Mouse (Mus musculus): ENCODE results near the gene Olfr554. TPM values are rescaled to one million over a fixed set of nuclear protein-coding genes. Genes with fewer than 3 reads are reported as not detected.
"Not testable (repeated sequence)": the region's sequence is repeated elsewhere in the genome, so short reads cannot be mapped to it uniquely, and the experiment has no call there.

Gene Olfr554
- polyA plus RNA-seq (2012; rRNA removed): not detected in 2 replicates

- WGBS: 70% methylated on average over 1 of the region's 1 CpGs
Observed at GRCm38 (mm10) chr7:102638132-102638531, at the start of gene Olfr554. Gene Olfr554 (plus strand): TSS chr7:102638432.

GRCm38 (mm10) chr7:102591786-102592185 lies 46.4 kb upstream of the Olfr554 start, which contains the start of gene Olfr551:
Gene Olfr551 (minus strand): TSS chr7:102591886.
- no peak for DNase-seq (ENCODE audit: low read depth, low spot score)
- 91% methylated on average over 3 of the region's 3 CpGs for WGBS

More at GRCm38 (mm10) chr7:102638132-102638531, at the start of gene Olfr554:
- no peak for DNase-seq (ENCODE audit: low read depth, low spot score)

- 45% methylated on average over 1 of the region's 1 CpGs for WGBS
- no peak for DNase-seq (ENCODE audit: low read depth, low spot score)
Observed at GRCm38 (mm10) chr7:102597378-102598031, 40.7 kb upstream of the Olfr554 start, which contains the start of gene Olfr552. Gene Olfr552 (plus strand): TSS chr7:102597770.

- DNase-seq (ENCODE audit: low read depth, low spot score): no peak
Observed at GRCm38 (mm10) chr7:102618118-102618517, 20.1 kb upstream of the Olfr554 start, which contains the start of gene Olfr553. Gene Olfr553 (minus strand): TSS chr7:102618218.

GRCm38 (mm10) chr7:102619608-102620007 lies 18.6 kb upstream of the Olfr554 start:
- WGBS: 16% methylated on average over 5 of the region's 5 CpGs
- no peak for DNase-seq (ENCODE audit: low read depth, low spot score)

- WGBS: 88% methylated on average over 19 of the region's 19 CpGs
- not testable (repeated sequence) for DNase-seq (ENCODE audit: low read depth, low spot score)
Observed at GRCm38 (mm10) chr7:102620368-102620767, 17.9 kb upstream of the Olfr554 start.

- WGBS: 32% methylated on average over 3 of the region's 3 CpGs
- peak; percentile 28 for DNase-seq (ENCODE audit: low read depth, low spot score)
Observed at GRCm38 (mm10) chr7:102636665-102637064, 1.6 kb upstream of the Olfr554 start.

GRCm38 (mm10) chr7:102644945-102645344 lies 6.7 kb downstream of the Olfr554 start:
- not testable (repeated sequence) for DNase-seq (ENCODE audit: low read depth, low spot score)
- 80% methylated on average over 4 of the region's 4 CpGs for WGBS

- WGBS: 84% methylated on average over 1 of the region's 1 CpGs
Observed at GRCm38 (mm10) chr7:102658523-102658922, 20.3 kb downstream of the Olfr554 start, which contains the start of gene Olfr555. Gene Olfr555 (plus strand): TSS chr7:102658823.

GRCm38 (mm10) chr7:102664599-102664998 lies 26.4 kb downstream of the Olfr554 start, which contains the start of gene Olfr556:
Gene Olfr556 (plus strand): TSS chr7:102664899.
- DNase-seq (ENCODE audit: low read depth, low spot score): no peak
- 48% methylated on average over 3 of the region's 3 CpGs for WGBS

More at GRCm38 (mm10) chr7:102658523-102658922, 20.3 kb downstream of the Olfr554 start, which contains the start of gene Olfr555:
- DNase-seq (ENCODE audit: low read depth, low spot score): no peak

GRCm38 (mm10) chr7:102665378-102665777 lies 27.1 kb downstream of the Olfr554 start:
- DNase-seq (ENCODE audit: low read depth, low spot score): no peak
- WGBS: 38% methylated on average over 2 of the region's 2 CpGs

GRCm38 (mm10) chr7:102676225-102676624 lies 38.0 kb downstream of the Olfr554 start:
- WGBS: 75% methylated on average over 2 of the region's 2 CpGs
- DNase-seq (ENCODE audit: low read depth, low spot score): no peak

- WGBS: 90% methylated on average over 1 of the region's 1 CpGs
- no peak for DNase-seq (ENCODE audit: low read depth, low spot score)
Observed at GRCm38 (mm10) chr7:102681916-102682315, 43.7 kb downstream of the Olfr554 start.

GRCm38 (mm10) chr7:102686944-102687501 lies 48.8 kb downstream of the Olfr554 start, which contains the start of gene Trim68:
Gene Trim68 (minus strand): TSS chr7:102687327.
- under 1% methylated on average over 40 of the region's 40 CpGs for WGBS
- peak; percentile 69 for DNase-seq (ENCODE audit: low read depth, low spot score)

Other genes starting within 250 kb of the Olfr554 start
- 12.2 and 16.9 TPM in 2 replicates for gene Rrm1, start 196.7 kb upstream of the Olfr554 start, polyA plus RNA-seq (2012; rRNA removed)
- gene Olfr543, start 156.8 kb upstream of the Olfr554 start, polyA plus RNA-seq (2012; rRNA removed): not detected in 2 replicates
- not detected in 2 replicates for gene Olfr544, start 150.1 kb upstream of the Olfr554 start, polyA plus RNA-seq (2012; rRNA removed)
- gene Olfr545, start 138.9 kb upstream of the Olfr554 start, polyA plus RNA-seq (2012; rRNA removed): not detected in 2 replicates
- gene Olfr547, start 103.7 kb upstream of the Olfr554 start, polyA plus RNA-seq (2012; rRNA removed): not detected in 2 replicates
- gene Olfr548-ps1, start 97.5 kb upstream of the Olfr554 start, polyA plus RNA-seq (2012; rRNA removed): not detected in 2 replicates
- gene Olfr549, start 88.6 kb upstream of the Olfr554 start, polyA plus RNA-seq (2012; rRNA removed): not detected in 2 replicates
- gene Trim21, start 72.9 kb upstream of the Olfr554 start, polyA plus RNA-seq (2012; rRNA removed): 4.9 and 6.2 TPM in 2 replicates
- gene Olfr550, start 67.0 kb upstream of the Olfr554 start, polyA plus RNA-seq (2012; rRNA removed): not detected in 2 replicates
- gene Olfr551, start 46.5 kb upstream of the Olfr554 start, polyA plus RNA-seq (2012; rRNA removed): not detected in 2 replicates
- gene Olfr552, start 40.7 kb upstream of the Olfr554 start, polyA plus RNA-seq (2012; rRNA removed): not detected in 2 replicates
- not detected in 2 replicates for gene Olfr553, start 20.2 kb upstream of the Olfr554 start, polyA plus RNA-seq (2012; rRNA removed)
- not detected in 2 replicates for gene Olfr555, start 20.4 kb downstream of the Olfr554 start, polyA plus RNA-seq (2012; rRNA removed)
- gene Olfr556, start 26.5 kb downstream of the Olfr554 start, polyA plus RNA-seq (2012; rRNA removed): not detected in 2 replicates
- 6.7 and 9.2 TPM in 2 replicates for gene Trim68, start 48.9 kb downstream of the Olfr554 start, polyA plus RNA-seq (2012; rRNA removed)
- not detected in 2 replicates for gene Olfr557, start 57.5 kb downstream of the Olfr554 start, polyA plus RNA-seq (2012; rRNA removed)
- 0.45 and 0.62 TPM in 2 replicates for gene Olfr558, start 63.8 kb downstream of the Olfr554 start, polyA plus RNA-seq (2012; rRNA removed)
- gene Olfr33, start 80.6 kb downstream of the Olfr554 start, polyA plus RNA-seq (2012; rRNA removed): not detected in 2 replicates
- gene Olfr559, start 89.1 kb downstream of the Olfr554 start, polyA plus RNA-seq (2012; rRNA removed): not detected in 2 replicates
- not detected in 2 replicates for gene Olfr560, start 120.9 kb downstream of the Olfr554 start, polyA plus RNA-seq (2012; rRNA removed)
- 0.47 and 1.0 TPM in 2 replicates for gene Olfr78, start 121.0 kb downstream of the Olfr554 start, polyA plus RNA-seq (2012; rRNA removed)
- not detected in 2 replicates for gene Olfr561, start 132.8 kb downstream of the Olfr554 start, polyA plus RNA-seq (2012; rRNA removed)
- gene Olfr564, start 165.0 kb downstream of the Olfr554 start, polyA plus RNA-seq (2012; rRNA removed): not detected in 2 replicates
- gene Olfr566, start 220.3 kb downstream of the Olfr554 start, polyA plus RNA-seq (2012; rRNA removed): not detected in 2 replicates
- not detected in 2 replicates for gene Olfr568, start 238.7 kb downstream of the Olfr554 start, polyA plus RNA-seq (2012; rRNA removed)

Measured in large intestine, adult 2 months (tissue).